Mouse (Mus musculus): ENCODE data around the gene Arntl. TPM values are rescaled to one million over a fixed set of nuclear protein-coding genes. Genes with fewer than 3 reads are reported as not detected.

Gene Arntl
- 4.8 and 6.4 TPM in 2 replicates for polyA plus RNA-seq (2012; rRNA removed)

DNA sequence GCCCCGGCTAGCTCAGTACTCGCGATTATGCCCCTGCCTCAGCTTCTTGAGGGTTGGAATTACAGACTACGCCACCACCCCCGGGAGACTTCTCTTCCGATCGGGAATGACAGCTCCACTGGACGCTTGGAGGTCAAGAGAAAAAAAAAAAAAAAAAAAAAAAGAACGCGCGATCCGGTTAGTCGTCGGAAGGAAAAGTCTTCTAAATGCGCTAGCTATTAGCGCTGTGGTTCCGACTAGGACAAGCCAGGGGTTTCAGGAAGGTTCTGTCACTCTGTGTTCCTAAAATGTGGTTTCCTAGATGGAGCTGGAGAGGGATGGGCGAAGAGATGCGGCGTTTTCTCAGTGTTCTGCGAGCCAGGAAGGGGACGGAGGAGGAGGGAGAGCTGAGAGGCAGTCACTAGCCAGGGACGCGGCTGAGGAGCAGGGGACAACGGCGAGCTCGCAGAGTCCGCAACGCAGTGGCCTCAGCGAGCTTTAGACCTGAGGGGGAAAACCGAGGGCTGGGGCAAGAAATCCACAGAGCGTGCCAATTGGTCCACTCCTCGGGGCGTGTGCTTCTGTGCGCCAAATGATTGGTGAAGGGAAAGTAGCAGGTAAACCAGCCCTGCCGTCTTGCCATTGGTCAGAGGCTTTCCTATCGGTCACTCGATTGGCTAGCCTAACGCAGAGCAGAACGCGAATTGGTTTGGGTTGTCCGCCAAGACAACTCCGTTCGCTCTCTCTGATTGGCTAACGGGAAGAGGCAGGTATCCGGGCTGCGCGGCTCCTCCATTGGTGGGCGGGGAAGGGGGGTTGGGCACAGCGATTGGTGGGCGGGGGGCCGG is at the start of gene Arntl:
Gene Arntl, plus strand, starts transcription at position 822 of the 827 bp plus-strand sequence.

Other genes starting within 250 kb of the Arntl start
- gene Btbd10, start 161.9 kb downstream of the Arntl start, polyA plus RNA-seq (2012; rRNA removed) = 11.8 and 15.7 TPM in 2 replicates
- gene Pth, start 181.1 kb downstream of the Arntl start, polyA plus RNA-seq (2012; rRNA removed) = not detected in 2 replicates